Mouse (Mus musculus): ENCODE measurements around the gene Sct. TPM values are rescaled to one million over a fixed set of nuclear protein-coding genes. Genes with fewer than 3 reads are reported as not detected.

Sct gene
- total and polyA plus RNA-seq, 3 experiments: 0.49 TPM; not detected in 2

GRCm38 (mm10) chr7:141231551-141231950, 47.4 kb downstream of the Sct start:
- Histone ChIP-seq H3K4me2 (ENCODE audit: insufficient read depth, low read depth, poor library complexity, severe bottlenecking) (no peak overlapping the region), H3K27me3 (replicated peaks) (peaks cover 5% of the 10 kb centered on the region), H3K27ac (ENCODE audit: insufficient read depth, low read depth) (no peak overlapping the region), H3K4me3 (replicated peaks in 1 of 3; ENCODE audit: low read depth in 2 of 3, low read length in 2 of 3, poor library complexity in 1 of 3) (no peak overlapping the region), H3K9me3 (replicated peaks; ENCODE audit: low read length) (peaks cover 6% of the 10 kb centered on the region), H3K9ac (ENCODE audit: insufficient read depth, low read depth) (no peak overlapping the region), H3K36me3 (replicated peaks in 1 of 2; ENCODE audit: control insufficient read depth in 1 of 2, insufficient read depth in 1 of 2, low read length in 1 of 2) (peaks cover 43 to 60% of the 10 kb centered on the region in 2 experiments), H3K79me2 (replicated peaks; ENCODE audit: control insufficient read depth, extremely low read depth, insufficient read depth, poor library complexity, severe bottlenecking) (peaks cover 51% of the 10 kb centered on the region), H3K4me1 (ENCODE audit: control insufficient read depth in 1 of 2, insufficient read depth in 2 of 2) (peaks cover 4 to 30% of the 10 kb centered on the region in 2 experiments; a peak in 3 of 4 replicates)
- dilution Hi-C loops (cut with MboI; ENCODE audit: extremely low pct_ligation_motif_present, extremely low pct_unique_long_range_greater_than_20kb, low sequenced_read_pairs): no loop called here
- no peak for DNase-seq (ENCODE audit: extremely low read depth)
- in situ Hi-C loops (cut with MboI; ENCODE audit: low pct_ligation_motif_present, low pct_unique_long_range_greater_than_20kb, low sequenced_read_pairs): no loop called here
- no peak for TF ChIP-seq TBP (conservative IDR thresholded peaks at IDR 0.05; ENCODE audit: low read depth, low read length)
- no peak for TF ChIP-seq GABPA (IDR thresholded peaks at IDR 0.05; ENCODE audit: insufficient replicate concordance, low read depth, low read length)
- TF ChIP-seq BHLHE40 (IDR thresholded peaks at IDR 0.05; ENCODE audit: low read depth, low read length): no peak
- no peak for TF ChIP-seq JUN (IDR thresholded peaks at IDR 0.05; ENCODE audit: insufficient read depth, low read depth, low read length)
- no peak for TF ChIP-seq USF2 (conservative IDR thresholded peaks at IDR 0.05; ENCODE audit: low read depth, low read length)
- TF ChIP-seq ZKSCAN1 (IDR thresholded peaks at IDR 0.05; ENCODE audit: borderline replicate concordance, low read depth, low read length): no peak
- no peak for TF ChIP-seq MAZ (IDR thresholded peaks at IDR 0.05; ENCODE audit: low read depth, low read length)
- TF ChIP-seq MAFK (IDR thresholded peaks at IDR 0.05; ENCODE audit: insufficient replicate concordance, low read length): no peak
- no peak for TF ChIP-seq SIN3A (IDR thresholded peaks at IDR 0.05; ENCODE audit: low read length)

DNA sequence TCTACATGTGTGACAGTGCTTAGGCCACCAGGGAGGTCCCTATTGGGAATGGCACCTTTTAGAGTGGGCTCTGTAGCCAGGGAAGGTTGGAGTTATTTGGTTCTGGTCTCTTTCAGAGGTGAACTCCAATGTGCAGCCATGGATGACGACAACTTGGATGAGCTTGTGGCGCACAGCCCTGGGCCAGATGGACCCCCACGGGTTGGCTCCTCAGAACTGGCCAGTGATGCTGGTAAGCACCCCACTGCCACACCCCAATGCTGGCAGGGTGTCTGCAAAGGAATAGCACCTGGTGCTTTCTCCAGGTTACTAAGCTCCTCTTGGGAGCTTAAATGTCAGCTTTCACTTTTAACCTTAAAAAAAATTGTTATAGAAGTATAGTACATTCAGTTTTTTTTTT, 47.8 kb downstream of the Sct start:
- Histone ChIP-seq H3K9ac (ENCODE audit: insufficient read depth, low read depth) (no peak overlapping the region), H3K9me3 (replicated peaks; ENCODE audit: low read length) (peaks cover 7% of the 10 kb centered on the region), H3K4me3 (replicated peaks in 1 of 3; ENCODE audit: low read depth in 2 of 3, low read length in 2 of 3, poor library complexity in 1 of 3) (no peak overlapping the region), H3K36me3 (replicated peaks in 1 of 2; ENCODE audit: control insufficient read depth in 1 of 2, insufficient read depth in 1 of 2, low read length in 1 of 2) (peaks cover 42 to 58% of the 10 kb centered on the region in 2 experiments), H3K79me2 (replicated peaks; ENCODE audit: control insufficient read depth, extremely low read depth, insufficient read depth, poor library complexity, severe bottlenecking) (peaks cover 51% of the 10 kb centered on the region), H3K27me3 (replicated peaks) (peaks cover 5% of the 10 kb centered on the region), H3K4me1 (ENCODE audit: control insufficient read depth in 1 of 2, insufficient read depth in 2 of 2) (peaks cover 4 to 30% of the 10 kb centered on the region in 2 experiments; a peak in 3 of 4 replicates), H3K27ac (ENCODE audit: insufficient read depth, low read depth) (no peak overlapping the region), H3K4me2 (ENCODE audit: insufficient read depth, low read depth, poor library complexity, severe bottlenecking) (no peak overlapping the region)
- TF ChIP-seq KAT2A (IDR thresholded peaks at IDR 0.05; ENCODE audit: insufficient replicate concordance, low read length) (no peak), ELF1 (IDR thresholded peaks at IDR 0.05; ENCODE audit: low read depth, low read length) (no peak), IRF4 (IDR thresholded peaks at IDR 0.05; ENCODE audit: low read depth, low read length) (no peak), MAZ (IDR thresholded peaks at IDR 0.05; ENCODE audit: low read depth, low read length) (no peak), NELFE (IDR thresholded peaks at IDR 0.05; ENCODE audit: low read depth, low read length) (no peak), ZNF384 (IDR thresholded peaks at IDR 0.05; ENCODE audit: low read depth, low read length) (no peak), BHLHE40 (IDR thresholded peaks at IDR 0.05; ENCODE audit: low read depth, low read length) (no peak), RCOR1 (conservative IDR thresholded peaks at IDR 0.05; ENCODE audit: low read depth, low read length) (no peak), TBP (conservative IDR thresholded peaks at IDR 0.05; ENCODE audit: low read depth, low read length) (no peak), EP300 (IDR thresholded peaks at IDR 0.05; ENCODE audit: low read length) (no peak)
- in situ Hi-C loops (cut with MboI; ENCODE audit: low pct_ligation_motif_present, low pct_unique_long_range_greater_than_20kb, low sequenced_read_pairs) (no loop called here), dilution Hi-C loops (cut with MboI; ENCODE audit: extremely low pct_ligation_motif_present, extremely low pct_unique_long_range_greater_than_20kb, low sequenced_read_pairs) (no loop called here)
- no peak for DNase-seq (ENCODE audit: extremely low read depth)
